Comparison of ENCODE assay signal across 31 mouse cellular contexts in genomic region chr19:47176916-47177505, GRCm38 (mm10). TPM values are rescaled to one million over a fixed set of nuclear protein-coding genes. Genes with fewer than 3 reads are reported as not detected.
DNase-seq lines count a peak whose midpoint lies in the region; ATAC-seq and TF ChIP-seq lines count a peak whose summit lies in the region.
"Had no signal": no experiment of that assay in that cellular context is flagged by ENCODE, and none has a peak within 500 bp of the region (broad histone marks: within the 10 kb centered on the region; RNA-seq: fewer than 3 reads in every experiment).

No protein-coding gene starts in this region.

- TF ChIP-seq CTCF in testis, adult 2 months (IDR thresholded peaks at IDR 0.05; ENCODE audit: control insufficient read depth, insufficient read depth, insufficient replicate concordance, low read depth, low read length): no peak
- no peak for TF ChIP-seq CTCF in layer of hippocampus, adult 2 months (conservative IDR thresholded peaks at IDR 0.05)
- no peak for TF ChIP-seq CTCF in intestine, postnatal 0 days (IDR thresholded peaks at IDR 0.05; ENCODE audit: low read depth)

- no peaks in the 10 kb centered on the region for H3K27me3 ChIP-seq in testis, adult 2 months (ENCODE audit: control insufficient read depth, insufficient read depth, low read length)
- H3K27me3 ChIP-seq in intestine, postnatal 0 days (replicated peaks; ENCODE audit: control insufficient read depth, insufficient read depth, low read length): peaks cover 25% of the 10 kb centered on the region

- no peak overlapping the region for H3K9ac ChIP-seq in intestine, postnatal 0 days (ENCODE audit: low read depth, low read length)
- H3K9ac ChIP-seq: forebrain, embryonic 12.5 days; hindbrain, embryonic 12.5 days had no signal

- no peak overlapping the region for H3K4me2 ChIP-seq in intestine, postnatal 0 days (replicated peaks; ENCODE audit: low read depth)
- H3K4me2 ChIP-seq: forebrain, embryonic 12.5 days; hindbrain, embryonic 12.5 days had no signal

- H3K27ac ChIP-seq in testis, adult 2 months (ENCODE audit: control insufficient read depth, insufficient read depth, low read depth, low read length): no peak overlapping the region
- no peak overlapping the region for H3K27ac ChIP-seq in layer of hippocampus, adult 2 months
- no peak overlapping the region for H3K27ac ChIP-seq in intestine, postnatal 0 days (ENCODE audit: low read depth, low read length)
- H3K27ac ChIP-seq: forebrain, embryonic 12.5 days; hindbrain, embryonic 12.5 days; midbrain, embryonic 10.5 days had no signal

- TF ChIP-seq POLR2A in testis, adult 2 months (IDR thresholded peaks at IDR 0.05; ENCODE audit: control insufficient read depth, low read depth, low read length): no peak

- WGBS in intestine, postnatal 0 days: 73% methylated on average over 2 of the region's 2 CpGs

- peak; percentile 21 for DNase-seq in cerebellum, adult 11-12 months
- DNase-seq in cerebellum, postnatal 25 days: no peak
- no peak for DNase-seq in testis, postnatal 14 days (ENCODE audit: low spot score)
- peak; percentile 40 for DNase-seq in brain, adult 2 months (ENCODE audit: low read depth, low spot score)
- no peak for DNase-seq in layer of hippocampus, adult 2 months (ENCODE audit: low spot score in 2 of 2)
- DNase-seq: cerebellum, adult 8-10 months; gastrocnemius, postnatal 36 days; kidney, adult 18-20 months; thymus, adult 18-20 months; thymus, postnatal 36 days had no signal

- peaks cover 9% of the 10 kb centered on the region for H3K4me1 ChIP-seq in testis, adult 2 months (ENCODE audit: control insufficient read depth, insufficient read depth, low read length)
- H3K4me1 ChIP-seq in intestine, postnatal 0 days (replicated peaks; ENCODE audit: control insufficient read depth, insufficient read depth, low read length): 0 out of 2 replicates have a peak, but pooled peaks cover 3% of the 10 kb centered on the region

- ATAC-seq in intestine, postnatal 0 days: no peak

- H3K36me3 ChIP-seq in testis, adult 2 months (ENCODE audit: control insufficient read depth, insufficient read depth, low read length): no peaks in the 10 kb centered on the region
- no peaks in the 10 kb centered on the region for H3K36me3 ChIP-seq in intestine, postnatal 0 days (ENCODE audit: control insufficient read depth, insufficient read depth)
- H3K36me3 ChIP-seq: forebrain, embryonic 12.5 days; hindbrain, embryonic 12.5 days; midbrain, embryonic 10.5 days had no signal

- H3K4me3 ChIP-seq in testis, adult 2 months (ENCODE audit: control insufficient read depth, low read depth, low read length): peak overlapping the region; percentile 72; the same call in 1 of the 2 replicates
- no peak overlapping the region for H3K4me3 ChIP-seq in layer of hippocampus, adult 2 months
- H3K4me3 ChIP-seq in intestine, postnatal 0 days (ENCODE audit: low read depth, low read length): no peak overlapping the region
- H3K4me3 ChIP-seq: forebrain, embryonic 12.5 days; hindbrain, embryonic 12.5 days had no signal

- no peaks in the 10 kb centered on the region for H3K9me3 ChIP-seq in intestine, postnatal 0 days (ENCODE audit: control insufficient read depth)

RNA-seq across cellular contexts. Expression of gene Neurl1a, which starts 1.6 kb away (rescaled TPM):
- 37.0 and 42.7 TPM in 2 replicates for polyA plus RNA-seq in testis, adult 2 months (2012; rRNA removed)
- 100 to 1,000 TPM; 180 to 194 TPM for total RNA-seq in layer of hippocampus, adult 2 months (2021)
- 2.4 and 2.6 TPM in 2 replicates for polyA plus RNA-seq in intestine, postnatal 0 days (2015; fragmentation: Nextera tagmentation; extraction: Ambion mirVana)
- total RNA-seq: MEL had no signal

RNA-seq across cellular contexts. Expression of gene Calhm3, which starts 19.4 kb away (rescaled TPM):
- polyA plus RNA-seq in testis, adult 2 months (2012; rRNA removed): 0.30 TPM in 1 of 2 replicates, not detected in the other
- not detected for total RNA-seq in layer of hippocampus, adult 2 months (2021)
- polyA plus RNA-seq in intestine, postnatal 0 days (2015; fragmentation: Nextera tagmentation; extraction: Ambion mirVana): 0.43 and 0.95 TPM in 2 replicates
- total RNA-seq: adrenal gland, adult 18-20 months; CH12.LX; gastrocnemius, postnatal 36 days; heart, adult 8-10 months; heart, postnatal 25 days; layer of hippocampus, postnatal 25 days; liver, adult 2 months; MEL had no signal
- polyA plus RNA-seq: embryonic facial prominence, embryonic 11.5 days; forebrain, embryonic 12.5 days; heart, embryonic 14.5 days; hindbrain, embryonic 12.5 days; kidney, embryonic 16.5 days; large intestine, adult 2 months; limb, embryonic 11.5 days; liver, adult 2 months; liver, embryonic 16.5 days; lung, embryonic 16.5 days; midbrain, embryonic 10.5 days; neural tube, embryonic 11.5 days; spleen, adult 2 months had no signal

RNA-seq across cellular contexts. Expression of gene Calhm1, which starts 33.0 kb away (rescaled TPM):
- not detected in 2 replicates for polyA plus RNA-seq in testis, adult 2 months (2012; rRNA removed)
- not detected for total RNA-seq in layer of hippocampus, adult 2 months (2021)
- not detected in 2 replicates for polyA plus RNA-seq in intestine, postnatal 0 days (2015; fragmentation: Nextera tagmentation; extraction: Ambion mirVana)
- total RNA-seq: adrenal gland, adult 18-20 months; CH12.LX; gastrocnemius, postnatal 36 days; heart, adult 8-10 months; heart, postnatal 25 days; layer of hippocampus, postnatal 25 days; liver, adult 2 months; MEL had no signal
- polyA plus RNA-seq: embryonic facial prominence, embryonic 11.5 days; forebrain, embryonic 12.5 days; heart, embryonic 14.5 days; hindbrain, embryonic 12.5 days; kidney, embryonic 16.5 days; large intestine, adult 2 months; limb, embryonic 11.5 days; liver, adult 2 months; liver, embryonic 16.5 days; lung, embryonic 16.5 days; midbrain, embryonic 10.5 days; neural tube, embryonic 11.5 days; spleen, adult 2 months had no signal

RNA-seq across cellular contexts. Expression of gene Calhm2, which starts 38.9 kb away (rescaled TPM):
- 2.7 and 4.1 TPM in 2 replicates for polyA plus RNA-seq in testis, adult 2 months (2012; rRNA removed)
- total RNA-seq in layer of hippocampus, adult 2 months (2021): 1 to 10 TPM; 4.1 to 5.5 TPM
- polyA plus RNA-seq in intestine, postnatal 0 days (2015; fragmentation: Nextera tagmentation; extraction: Ambion mirVana): 2.6 and 3.0 TPM in 2 replicates

Comparison
In these comparisons a context has a peak if more than half of its experiments do, and no peak if none do; other contexts are left out.
1. DNase-seq: peak in cerebellum, adult 11-12 months (single experiment) and brain, adult 2 months (single experiment); none in cerebellum, postnatal 25 days (0 of 2), testis, postnatal 14 days (single experiment) and layer of hippocampus, adult 2 months (0 of 2).
2. RNA of gene Neurl1a, which starts 1.6 kb away (polyA plus RNA-seq): 37.0 to 42.7 TPM in testis, adult 2 months; 2.4 to 2.6 TPM in intestine, postnatal 0 days; every median in the first group is over 10 times any median in the second.